Mouse (Mus musculus): ENCODE data around the gene Nptn. TPM values are rescaled to one million over a fixed set of nuclear protein-coding genes. Genes with fewer than 3 reads are reported as not detected.
A peak's percentile ranks its signal among the peaks of the same experiment; 100 is the strongest.

The Nptn gene
- polyA plus RNA-seq, 1 experiment: 807 TPM

GRCm38 (mm10) chr9:58656396-58656795 is 74.4 kb downstream of the Nptn start:
- no peak for DNase-seq (ENCODE audit: low spot score)

DNA sequence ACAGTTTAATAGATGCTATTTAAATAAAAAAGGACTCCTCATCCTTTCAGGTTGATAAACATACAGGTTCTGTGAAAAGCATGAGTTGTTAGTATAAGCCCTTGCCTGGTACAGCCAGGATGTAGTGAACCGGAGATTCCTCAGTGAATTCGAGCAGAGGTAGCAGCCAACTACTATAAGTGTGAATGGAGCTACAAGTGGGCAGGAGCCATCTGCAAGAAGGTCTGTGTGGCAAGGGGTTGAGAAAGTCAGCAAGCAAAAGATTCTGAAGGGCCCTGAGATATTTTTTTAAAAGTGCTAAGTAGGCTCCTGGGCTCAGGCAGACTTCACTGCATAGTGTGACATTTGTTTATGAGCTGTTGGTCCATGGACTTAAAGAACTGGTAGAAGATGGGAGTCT is 74.8 kb downstream of the Nptn start:
- DNase-seq (ENCODE audit: low spot score): no peak

- no peak for DNase-seq (ENCODE audit: low spot score)
These were observed 75.9 kb downstream of the Nptn start for GRCm38 (mm10) chr9:58657735-58658512.

- DNase-seq (ENCODE audit: low spot score): no peak
These were observed 76.7 kb downstream of the Nptn start for GRCm38 (mm10) chr9:58658596-58659309.

- no peak for DNase-seq (ENCODE audit: low spot score)
These were observed 77.3 kb downstream of the Nptn start for GRCm38 (mm10) chr9:58659331-58659730.

DNA sequence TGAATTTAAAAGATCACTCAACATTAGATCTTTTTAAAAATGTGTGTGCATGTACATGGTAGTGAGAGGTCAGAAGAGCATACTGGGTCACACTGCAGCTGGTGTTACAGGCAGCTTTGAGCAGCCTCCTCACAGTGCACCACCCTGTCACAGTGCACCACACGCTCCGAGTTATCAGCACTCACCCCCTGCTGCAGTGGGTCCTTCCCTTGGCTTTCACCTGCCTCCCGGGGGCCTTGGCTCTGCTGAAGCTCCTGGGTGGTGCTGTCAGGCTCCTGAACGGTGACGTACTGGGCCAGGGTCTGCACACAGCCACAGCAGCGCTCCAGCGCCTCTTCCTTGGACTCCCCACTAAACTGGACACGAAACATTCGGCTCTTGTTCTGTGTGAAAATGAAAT is 77.9 kb downstream of the Nptn start:
- DNase-seq (ENCODE audit: low spot score): no peak

GRCm38 (mm10) chr9:58660673-58661072 is 78.6 kb downstream of the Nptn start:
- no peak for DNase-seq (ENCODE audit: low spot score)

- no peak for DNase-seq (ENCODE audit: low spot score)
These were observed 80.0 kb downstream of the Nptn start for GRCm38 (mm10) chr9:58662007-58662406.

GRCm38 (mm10) chr9:58662791-58663190 is 80.8 kb downstream of the Nptn start:
- no peak for DNase-seq (ENCODE audit: low spot score)

GRCm38 (mm10) chr9:58665492-58665891 is 83.5 kb downstream of the Nptn start:
- DNase-seq (ENCODE audit: low spot score): peak; percentile 60

- no peak for DNase-seq (ENCODE audit: low spot score)
These were observed 84.2 kb downstream of the Nptn start for GRCm38 (mm10) chr9:58666191-58666590.

DNA sequence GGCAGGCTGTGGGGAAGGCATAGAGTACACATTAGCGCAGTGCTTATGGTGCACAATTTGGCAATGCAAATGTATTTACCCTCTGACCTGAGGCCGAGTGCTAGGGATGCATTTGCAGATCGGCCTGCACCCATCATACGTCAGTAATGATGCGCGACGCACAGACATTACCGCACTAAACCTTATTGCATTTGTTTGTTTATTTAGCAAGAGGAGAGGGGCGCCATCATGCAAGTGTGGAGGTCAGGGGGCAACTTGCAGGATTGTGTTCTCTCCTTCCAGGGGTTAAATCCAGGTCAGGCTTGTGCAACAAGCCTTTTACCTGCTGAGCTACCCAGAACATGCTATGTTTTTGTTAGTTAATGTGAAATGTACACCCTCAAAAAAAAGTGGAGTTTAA is 85.2 kb downstream of the Nptn start:
- no peak for DNase-seq (ENCODE audit: low spot score)

DNA sequence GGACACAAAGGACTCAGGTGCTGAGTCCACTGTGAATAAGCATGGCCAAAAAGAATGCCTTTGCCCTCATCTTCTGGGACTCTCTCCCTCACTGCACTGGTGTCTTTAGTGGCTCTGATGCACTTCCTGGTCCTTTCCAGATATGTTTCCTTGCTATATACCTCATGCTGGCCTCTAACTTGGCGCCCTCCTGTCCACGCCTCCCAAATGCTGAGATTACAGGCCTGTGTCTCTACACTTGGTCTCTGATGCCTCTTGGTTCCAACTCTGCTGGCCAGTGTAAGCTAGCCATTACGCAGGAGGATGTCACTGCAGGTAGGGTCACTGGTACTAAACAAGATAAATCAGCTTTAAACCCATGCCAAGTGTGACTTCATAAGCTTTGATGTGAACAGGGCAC is 86.1 kb downstream of the Nptn start:
- no peak for DNase-seq (ENCODE audit: low spot score)

- DNase-seq (ENCODE audit: low spot score): no peak
These were observed 87.0 kb downstream of the Nptn start for GRCm38 (mm10) chr9:58669071-58669470.

- DNase-seq (ENCODE audit: low spot score): no peak
These were observed 87.8 kb downstream of the Nptn start for GRCm38 (mm10) chr9:58669819-58670218.

DNA sequence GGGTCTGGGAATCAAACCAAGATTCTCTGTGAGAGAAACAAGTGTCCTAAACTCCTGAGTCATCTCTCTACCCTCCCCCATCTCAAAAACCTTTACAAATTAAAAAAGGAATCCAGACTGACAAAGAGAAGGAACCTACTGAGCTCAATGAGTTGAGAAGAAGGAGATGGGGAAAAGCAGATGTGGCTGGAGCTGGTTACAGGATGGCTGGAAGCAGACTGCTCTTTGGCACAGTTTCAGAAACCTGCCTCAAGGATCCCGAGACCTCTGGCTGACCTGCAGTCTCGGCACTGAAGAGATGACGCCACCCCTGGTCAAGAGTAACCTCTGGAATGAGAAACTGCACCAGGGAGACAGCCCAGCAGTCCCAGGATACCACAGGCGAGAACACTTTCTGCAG is 90.4 kb downstream of the Nptn start:
- no peak for DNase-seq (ENCODE audit: low spot score)

- no peak for DNase-seq (ENCODE audit: low spot score)
These were observed 92.7 kb downstream of the Nptn start for GRCm38 (mm10) chr9:58674736-58675135.

DNA sequence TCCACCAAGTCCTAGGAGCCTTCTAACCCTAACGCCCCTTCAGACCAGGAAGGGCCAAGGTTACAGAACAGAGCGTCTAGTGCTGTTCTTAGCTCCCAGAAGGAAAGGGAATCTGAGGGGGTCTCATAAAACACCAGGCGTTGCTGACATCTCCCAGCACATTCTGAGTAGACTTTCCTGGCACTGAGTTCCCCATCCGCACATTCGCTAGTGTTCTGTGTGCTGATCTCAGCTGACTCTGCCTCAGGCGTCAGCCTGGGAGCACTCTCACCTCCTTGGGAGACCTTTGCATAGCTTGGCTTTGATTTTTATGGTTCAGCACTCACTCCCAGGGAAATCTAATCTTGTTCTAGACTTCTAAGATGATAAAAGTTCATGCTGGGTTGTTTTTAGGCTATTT is 93.3 kb downstream of the Nptn start:
- DNase-seq (ENCODE audit: low spot score): no peak

DNA sequence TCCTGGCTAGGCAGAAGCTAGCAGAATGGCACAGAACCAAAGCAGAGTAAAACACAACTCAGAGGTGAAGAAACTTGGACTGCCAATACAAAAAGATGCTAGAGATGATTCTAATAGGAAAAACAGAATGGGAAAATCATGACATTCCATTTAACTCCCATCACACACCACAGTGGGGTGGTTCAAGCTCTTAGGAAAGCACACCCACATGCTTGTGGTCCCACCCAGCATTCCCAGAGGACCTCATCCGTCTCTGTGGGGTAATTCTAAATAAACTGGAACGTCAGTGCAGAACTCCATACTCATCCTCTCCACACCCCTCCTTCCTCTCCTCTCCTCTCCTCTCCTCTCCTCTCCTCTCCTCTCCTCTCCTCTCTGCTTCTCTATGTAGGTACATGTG is 99.4 kb downstream of the Nptn start:
- no peak for DNase-seq (ENCODE audit: low spot score)

DNA sequence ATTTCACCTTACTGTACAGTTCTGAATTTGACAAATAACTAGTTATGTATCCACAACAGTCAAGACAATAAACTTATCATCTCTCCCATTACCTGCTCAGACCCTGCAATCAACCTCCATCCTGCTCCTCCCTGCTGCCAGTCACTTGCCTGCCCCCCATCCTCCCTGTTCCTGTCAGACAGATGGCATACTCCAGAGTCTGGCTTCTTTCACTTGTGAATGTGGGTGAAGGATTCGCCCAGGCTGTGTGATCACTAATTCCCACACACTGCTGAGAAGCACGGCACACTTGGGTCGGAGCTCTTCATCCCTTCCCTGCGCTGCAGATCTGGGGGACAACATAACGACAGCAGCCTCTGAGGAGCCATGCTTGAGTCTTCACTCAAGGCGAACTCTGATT is 100.1 kb downstream of the Nptn start:
- no peak for DNase-seq (ENCODE audit: low spot score)

GRCm38 (mm10) chr9:58683372-58683771 is 101.3 kb downstream of the Nptn start:
- DNase-seq (ENCODE audit: low spot score): no peak

GRCm38 (mm10) chr9:58685290-58685689 is 103.2 kb downstream of the Nptn start:
- no peak for DNase-seq (ENCODE audit: low spot score)

DNA sequence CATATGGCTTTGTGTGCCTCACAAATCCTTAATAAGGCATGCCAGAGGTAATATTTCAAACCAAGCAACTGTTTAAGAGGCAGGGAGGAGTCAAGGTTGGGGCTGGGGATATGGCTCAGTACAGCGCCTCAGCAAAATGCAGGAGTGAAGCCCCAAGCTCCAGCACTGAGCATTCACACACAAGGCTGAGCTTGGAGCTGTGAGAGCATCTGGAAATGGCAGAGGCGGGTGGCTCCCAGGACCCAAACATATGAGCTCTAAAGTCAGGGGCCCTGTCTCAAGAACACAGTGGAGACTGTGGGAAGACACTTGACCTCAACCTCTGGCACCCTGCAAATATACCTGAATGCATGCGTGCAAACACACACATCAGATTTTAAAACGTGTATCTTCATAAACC is 106.0 kb downstream of the Nptn start:
- DNase-seq (ENCODE audit: low spot score): no peak
